In genomic region chr8:13533123-13533522, GRCm38 (mm10) we compare ENCODE assay signal across 24 mouse cellular contexts. TPM values are rescaled to one million over a fixed set of nuclear protein-coding genes. Genes with fewer than 3 reads are reported as not detected.
"Had no signal": no experiment of that assay in that cellular context is flagged by ENCODE, and none has a peak within 500 bp of the region (broad histone marks: within the 10 kb centered on the region; RNA-seq: fewer than 3 reads in every experiment).

No protein-coding gene starts in this region.

- H3K36me3 ChIP-seq: liver, embryonic 15.5 days; midbrain, embryonic 13.5 days; midbrain, embryonic 15.5 days; neural tube, embryonic 12.5 days; stomach, embryonic 15.5 days had no signal

- DNase-seq: liver, postnatal 0 days; lung, embryonic 14.5 days; retina, postnatal 1 day; right cerebral cortex, adult 18-20 months; right cerebral cortex, postnatal 25 days; right cerebral cortex, postnatal 4 days; thymus, adult 2 months; thymus, postnatal 25 days; thymus, postnatal 4 days had no signal

- H3K9ac ChIP-seq: liver, embryonic 15.5 days; liver, postnatal 0 days; lung, embryonic 14.5 days; midbrain, embryonic 13.5 days; midbrain, embryonic 15.5 days; neural tube, embryonic 12.5 days; stomach, embryonic 15.5 days had no signal

- H3K27me3 ChIP-seq: liver, embryonic 15.5 days; midbrain, embryonic 13.5 days; midbrain, embryonic 15.5 days; neural tube, embryonic 12.5 days; stomach, embryonic 15.5 days had no signal

- ATAC-seq: liver, postnatal 0 days; midbrain, embryonic 13.5 days; midbrain, embryonic 15.5 days had no signal

- H3K27ac ChIP-seq: liver, embryonic 15.5 days; macrophage; midbrain, embryonic 13.5 days; midbrain, embryonic 15.5 days; neural tube, embryonic 12.5 days; stomach, embryonic 15.5 days; stomach, postnatal 0 days had no signal

- H3K4me2 ChIP-seq: liver, embryonic 15.5 days; lung, embryonic 14.5 days; midbrain, embryonic 11.5 days; midbrain, embryonic 13.5 days; midbrain, embryonic 15.5 days; neural tube, embryonic 12.5 days; stomach, embryonic 15.5 days had no signal

- H3K9me3 ChIP-seq: liver, embryonic 15.5 days; midbrain, embryonic 13.5 days; midbrain, embryonic 15.5 days; neural tube, embryonic 12.5 days; stomach, embryonic 15.5 days had no signal

- H3K4me3 ChIP-seq: liver, embryonic 15.5 days; megakaryocyte, embryonic 14.5 days; midbrain, embryonic 13.5 days; midbrain, embryonic 15.5 days; neural tube, embryonic 12.5 days; stomach, embryonic 15.5 days had no signal

RNA-seq across cellular contexts. Expression of gene 1700029H14Rik, which starts 29.1 kb away (rescaled TPM):
- total RNA-seq: megakaryocyte progenitor cell, adult 5-6 weeks; midbrain, postnatal 0 days had no signal
- polyA plus RNA-seq: liver, embryonic 15.5 days; liver, postnatal 0 days; lung, embryonic 14.5 days; lung, embryonic 16.5 days; macrophage; midbrain, embryonic 11.5 days; midbrain, embryonic 13.5 days; midbrain, embryonic 15.5 days; midbrain, postnatal 0 days; neural tube, embryonic 12.5 days; neural tube, embryonic 14.5 days; stomach, embryonic 15.5 days; stomach, postnatal 0 days had no signal

RNA-seq across cellular contexts. Expression of gene Gas6, which starts 38.8 kb away (rescaled TPM):
- total RNA-seq: monocyte, adult 5-6 weeks; neutrophil, adult 5-6 weeks had no signal
